Mouse (Mus musculus) liver, adult 10 weeks (tissue): ENCODE measurements around the gene Mblac2. TPM values are rescaled to one million over a fixed set of nuclear protein-coding genes. Genes with fewer than 3 reads are reported as not detected.

Experiments
- polyA plus RNA-seq: library from polyadenylated mRNA; stranded (reverse); fragments of 350-450 nt; fragmentation: Illumina TruSeq; extraction: RNeasy Lipid Tissue Mini Kit (QIAGEN cat#74804); gene quantifications from one replicate; pipeline ENCODE4 v1.2.3, GENCODE M21; 2014; ENCODE audit warnings: low read depth, low replicate concordance

The Mblac2 gene
- polyA plus RNA-seq, result 18.0 TPM

GRCm38 (mm10) chr13:81710775-81711545 lies at the start of gene Mblac2, which contains the start of gene Polr3g:
TSS of gene Mblac2 (plus strand) at chr13:81711341.
TSS of gene Polr3g (minus strand) at chr13:81711013.

GRCm38 (mm10) chr13:81782971-81783404 lies 71.8 kb downstream of the Mblac2 start, which contains the start of gene Cetn3:
TSS of gene Cetn3 (plus strand) at chr13:81783077.

Other genes starting within 250 kb of the Mblac2 start
- 2.0 TPM for gene Adgrv1, start 78.2 kb upstream of the Mblac2 start, polyA plus RNA-seq
- 54.9 TPM for gene Lysmd3, start 53.7 kb upstream of the Mblac2 start, polyA plus RNA-seq
- 17.8 TPM for gene Polr3g, start 328 bp upstream of the Mblac2 start, polyA plus RNA-seq
- 98.5 TPM for gene Cetn3, start 71.7 kb downstream of the Mblac2 start, polyA plus RNA-seq